Mouse (Mus musculus) forebrain, embryonic 16.5 days (tissue): ENCODE measurements around the gene Cnnm3. TPM values are rescaled to one million over a fixed set of nuclear protein-coding genes. Genes with fewer than 3 reads are reported as not detected.
A peak's percentile ranks its signal among the peaks of the same experiment; 100 is the strongest.

ENCODE experiments used
- ATAC-seq: fragments of 200-750 bp; cut with Nextera tagmentation; 2 replicates; pipeline ENCODE4 v1.8.0; 2017; ENCODE audit warnings: mild to moderate bottlenecking, moderate library complexity
- H3K27ac ChIP-seq: fragments of 300-500 bp; sonication (generic); 2 replicates; pipeline ENCODE4 v1.5.1; 2014; ENCODE audit warnings: low read length, control low read depth
- H3K27me3 ChIP-seq: fragments of 300-500 bp; sonication (generic); replicated peaks from 2 replicates; pipeline ENCODE4 v1.6.1; 2014; ENCODE audit warnings: low read length; ENCODE audit not compliant: control insufficient read depth, insufficient read depth
- H3K36me3 ChIP-seq: fragments of 300-500 bp; sonication (generic); 2 replicates; pipeline ENCODE4 v1.6.1; 2014; ENCODE audit not compliant: control insufficient read depth, insufficient read depth
- H3K4me1 ChIP-seq: fragments of 300-500 bp; sonication (generic); replicated peaks from 2 replicates; pipeline ENCODE4 v1.6.1; 2014; ENCODE audit warnings: low read length; ENCODE audit not compliant: control insufficient read depth, insufficient read depth
- H3K4me2 ChIP-seq: fragments of 300-500 bp; sonication (generic); 2 replicates; pipeline ENCODE4 v1.6.1; 2014; ENCODE audit warnings: mild to moderate bottlenecking, low read length, control low read depth
- H3K4me3 ChIP-seq: fragments of 300-500 bp; sonication (generic); replicated peaks from 2 replicates; pipeline ENCODE4 v1.5.1; 2014; ENCODE audit warnings: mild to moderate bottlenecking, low read length, control low read depth
- H3K9ac ChIP-seq: fragments of 300-500 bp; sonication (generic); replicated peaks from 2 replicates; pipeline ENCODE4 v1.6.1; 2014; ENCODE audit warnings: low read depth, low read length, control low read depth
- H3K9me3 ChIP-seq: fragments of 300-500 bp; sonication (generic); 2 replicates; pipeline ENCODE4 v1.6.1; 2016; ENCODE audit warnings: low read length; ENCODE audit not compliant: control insufficient read depth
- WGBS: fragments of 180-500 bp; shearing (Covaris S2); extraction: QIAGEN DNeasy Blood & Tissue Kit; methylation state at CpG from one replicate; pipeline ENCODE4 v1.1.7; 2014; 5-methylcytosine and 5-hydroxymethylcytosine counted together
- polyA plus RNA-seq: library from polyadenylated mRNA; unstranded; fragments of >200 nt; fragmentation: Nextera tagmentation; extraction: Ambion mirVana; gene quantifications from 2 replicates; pipeline ENCODE4 v1.2.1, GENCODE M21; 2015

The Cnnm3 gene
- polyA plus RNA-seq, 1 experiment from 2014 or later = 5.8 TPM

GRCm38 (mm10) chr1:36557457-36558011, 45.9 kb downstream of the Cnnm3 start:
- peak overlapping the region; percentile 98 for H3K27ac ChIP-seq
- H3K9ac ChIP-seq = peak overlapping the region; percentile 99
- peak overlapping the region; percentile 98 for H3K4me3 ChIP-seq
- H3K27me3 ChIP-seq = 0 out of 2 replicates have a peak, but pooled peaks cover 2% of the 10 kb centered on the region
- ATAC-seq = peak; percentile 68
- peak overlapping the region; percentile 60 for H3K4me2 ChIP-seq
- no peaks in the 10 kb centered on the region for H3K9me3 ChIP-seq
- H3K4me1 ChIP-seq = peaks cover 31% of the 10 kb centered on the region
- under 1% methylated on average over 44 of the region's 48 CpGs for WGBS
- H3K36me3 ChIP-seq = peaks cover 11% of the 10 kb centered on the region

GRCm38 (mm10) chr1:36558031-36558993, 46.6 kb downstream of the Cnnm3 start, which contains the start of gene Sema4c:
Gene Sema4c (minus strand): TSS chr1:36558349.
- Histone ChIP-seq H3K27ac (peak within 1 kb of the TSS; percentile 98), H3K4me3 (peak within 1 kb of the TSS; percentile 98), H3K36me3 (peaks cover 4% of the 10 kb centered on the region), H3K9ac (peak within 1 kb of the TSS; percentile 99), H3K4me2 (peak within 1 kb of the TSS; percentile 60), H3K4me1 (peaks cover 27% of the 10 kb centered on the region), H3K27me3 (0 out of 2 replicates have a peak, but pooled peaks cover 2% of the 10 kb centered on the region), H3K9me3 (no peaks in the 10 kb centered on the region)
- WGBS = under 1% methylated on average over 61 of the region's 69 CpGs
- peak; percentile 70 for ATAC-seq

GRCm38 (mm10) chr1:36559256-36559655, 47.6 kb downstream of the Cnnm3 start:
- Histone ChIP-seq H3K27me3 (0 out of 2 replicates have a peak, but pooled peaks cover 2% of the 10 kb centered on the region), H3K27ac (no peak overlapping the region), H3K9ac (no peak overlapping the region), H3K4me3 (no peak overlapping the region), H3K9me3 (no peaks in the 10 kb centered on the region), H3K4me2 (no peak overlapping the region), H3K4me1 (peaks cover 23% of the 10 kb centered on the region), H3K36me3 (no peaks in the 10 kb centered on the region)
- no peak for ATAC-seq
- WGBS = 13% methylated on average over 4 of the region's 4 CpGs

- H3K36me3 ChIP-seq = no peaks in the 10 kb centered on the region
- no peak overlapping the region for H3K4me2 ChIP-seq
- peaks cover 17% of the 10 kb centered on the region for H3K4me1 ChIP-seq
- H3K4me3 ChIP-seq = no peak overlapping the region
- no peak overlapping the region for H3K27ac ChIP-seq
- H3K9ac ChIP-seq = no peak overlapping the region
- 62% methylated on average over 5 of the region's 5 CpGs for WGBS
- ATAC-seq = no peak
- 0 out of 2 replicates have a peak, but pooled peaks cover 2% of the 10 kb centered on the region for H3K27me3 ChIP-seq
- H3K9me3 ChIP-seq = no peaks in the 10 kb centered on the region
Measured at GRCm38 (mm10) chr1:36559888-36560287, 48.2 kb downstream of the Cnnm3 start.

GRCm38 (mm10) chr1:36560903-36561302, 49.2 kb downstream of the Cnnm3 start:
- no peak overlapping the region for H3K9ac ChIP-seq
- H3K9me3 ChIP-seq = no peaks in the 10 kb centered on the region
- H3K27me3 ChIP-seq = 0 out of 2 replicates have a peak, but pooled peaks cover 2% of the 10 kb centered on the region
- no peak for ATAC-seq
- no peak overlapping the region for H3K4me3 ChIP-seq
- peaks cover 7% of the 10 kb centered on the region for H3K4me1 ChIP-seq
- no peak overlapping the region for H3K4me2 ChIP-seq
- no peak overlapping the region for H3K27ac ChIP-seq
- H3K36me3 ChIP-seq = no peaks in the 10 kb centered on the region
- 60% methylated on average over 6 of the region's 6 CpGs for WGBS

- Histone ChIP-seq H3K27me3 (0 out of 2 replicates have a peak, but pooled peaks cover 2% of the 10 kb centered on the region), H3K27ac (no peak overlapping the region), H3K4me2 (no peak overlapping the region), H3K36me3 (no peaks in the 10 kb centered on the region), H3K4me3 (no peak overlapping the region), H3K4me1 (peaks cover 6% of the 10 kb centered on the region), H3K9ac (no peak overlapping the region), H3K9me3 (no peaks in the 10 kb centered on the region)
- ATAC-seq = no peak
- WGBS = 72% methylated on average over 4 of the region's 4 CpGs
Measured at GRCm38 (mm10) chr1:36562388-36562787, 50.7 kb downstream of the Cnnm3 start.

- Histone ChIP-seq H3K27ac (no peak overlapping the region), H3K27me3 (0 out of 2 replicates have a peak, but pooled peaks cover 2% of the 10 kb centered on the region), H3K4me3 (no peak overlapping the region), H3K4me1 (peaks cover 6% of the 10 kb centered on the region), H3K9me3 (no peaks in the 10 kb centered on the region), H3K36me3 (no peaks in the 10 kb centered on the region), H3K9ac (no peak overlapping the region), H3K4me2 (no peak overlapping the region)
- WGBS = 80% methylated on average over 2 of the region's 2 CpGs
- no peak for ATAC-seq
Measured at GRCm38 (mm10) chr1:36563197-36563596, 51.5 kb downstream of the Cnnm3 start.

- no peak overlapping the region for H3K9ac ChIP-seq
- 0 out of 2 replicates have a peak, but pooled peaks cover 2% of the 10 kb centered on the region for H3K27me3 ChIP-seq
- ATAC-seq = no peak
- no peaks in the 10 kb centered on the region for H3K9me3 ChIP-seq
- 68% methylated on average over 4 of the region's 4 CpGs for WGBS
- no peaks in the 10 kb centered on the region for H3K36me3 ChIP-seq
- H3K4me2 ChIP-seq = no peak overlapping the region
- peaks cover 3% of the 10 kb centered on the region for H3K4me1 ChIP-seq
- no peak overlapping the region for H3K27ac ChIP-seq
- H3K4me3 ChIP-seq = no peak overlapping the region
Measured at GRCm38 (mm10) chr1:36563632-36564031, 52.0 kb downstream of the Cnnm3 start.

- Histone ChIP-seq H3K4me3 (no peak overlapping the region), H3K4me1 (no peaks in the 10 kb centered on the region; the same call in 1 of the 2 replicates), H3K36me3 (no peaks in the 10 kb centered on the region), H3K27me3 (0 out of 2 replicates have a peak, but pooled peaks cover 2% of the 10 kb centered on the region), H3K27ac (no peak overlapping the region), H3K9me3 (no peaks in the 10 kb centered on the region), H3K9ac (no peak overlapping the region), H3K4me2 (no peak overlapping the region)
- no peak for ATAC-seq
- WGBS = 73% methylated on average over 6 of the region's 6 CpGs
Measured at GRCm38 (mm10) chr1:36564101-36564500, 52.4 kb downstream of the Cnnm3 start.
